Mouse (Mus musculus) erythroblast, embryonic 14.5 days (primary cell): Measurements from ENCODE around the gene Vps50.
"Not testable (repeated sequence)": the region's sequence is repeated elsewhere in the genome, so short reads cannot be mapped to it uniquely, and the experiment has no call there.

ENCODE experiments used
- GATA1 ChIP-seq: IDR thresholded peaks from 2 replicates; pipeline ENCODE4 v1.6.1; 2012; ENCODE audit warnings: low read length, inconsistent platforms, mixed read lengths
- TAL1 ChIP-seq: IDR thresholded peaks from 3 replicates; pipeline ENCODE4 v1.6.1; 2012; ENCODE audit warnings: low read length, inconsistent platforms, mixed read lengths

GRCm38 (mm10) chr6:3564118-3564517 is 65.9 kb downstream of the Vps50 start:
- not testable (repeated sequence) for TF ChIP-seq TAL1, GATA1
